Mouse (Mus musculus): Measurements from ENCODE around the gene Serpinf2. TPM values are rescaled to one million over a fixed set of nuclear protein-coding genes. Genes with fewer than 3 reads are reported as not detected.

Gene Serpinf2
- total RNA-seq, 2 experiments from 2014 or later: 0.38 to 0.52 TPM

- Histone ChIP-seq H3K27ac (peak overlapping the region; percentile 93), H3K4me3 (peak overlapping the region; percentile 67)
- DNase-seq (ENCODE audit: low spot score in 2 of 2): no peak
- TF ChIP-seq CTCF (conservative IDR thresholded peaks at IDR 0.05): no peak
These were observed 15.8 kb upstream of the Serpinf2 start for GRCm38 (mm10) chr11:75455041-75455736.

- TF ChIP-seq CTCF (conservative IDR thresholded peaks at IDR 0.05): peak; percentile 64
- peak; percentile 86 to 90 for DNase-seq (ENCODE audit: low spot score in 2 of 2)
- Histone ChIP-seq H3K4me3 (peak within 1 kb of the TSS; percentile 67), H3K27ac (peak within 1 kb of the TSS; percentile 93)
These were observed 14.9 kb upstream of the Serpinf2 start, which contains the start of gene Wdr81 for GRCm38 (mm10) chr11:75453991-75454930. Gene Wdr81 (minus strand): TSS chr11:75454717.

- Histone ChIP-seq H3K27ac (no peak overlapping the region), H3K4me3 (no peak overlapping the region)
These were observed 13.6 kb upstream of the Serpinf2 start for GRCm38 (mm10) chr11:75452812-75453557.

GRCm38 (mm10) chr11:75452081-75452480, 12.7 kb upstream of the Serpinf2 start:
- no peak overlapping the region for H3K4me3 ChIP-seq
- H3K27ac ChIP-seq: no peak overlapping the region
- DNase-seq (ENCODE audit: low spot score in 2 of 2): no peak
- TF ChIP-seq CTCF (conservative IDR thresholded peaks at IDR 0.05): no peak

More at GRCm38 (mm10) chr11:75452812-75453557, 13.6 kb upstream of the Serpinf2 start:
- TF ChIP-seq CTCF (conservative IDR thresholded peaks at IDR 0.05): no peak
- DNase-seq (ENCODE audit: low spot score in 2 of 2): no peak

DNA sequence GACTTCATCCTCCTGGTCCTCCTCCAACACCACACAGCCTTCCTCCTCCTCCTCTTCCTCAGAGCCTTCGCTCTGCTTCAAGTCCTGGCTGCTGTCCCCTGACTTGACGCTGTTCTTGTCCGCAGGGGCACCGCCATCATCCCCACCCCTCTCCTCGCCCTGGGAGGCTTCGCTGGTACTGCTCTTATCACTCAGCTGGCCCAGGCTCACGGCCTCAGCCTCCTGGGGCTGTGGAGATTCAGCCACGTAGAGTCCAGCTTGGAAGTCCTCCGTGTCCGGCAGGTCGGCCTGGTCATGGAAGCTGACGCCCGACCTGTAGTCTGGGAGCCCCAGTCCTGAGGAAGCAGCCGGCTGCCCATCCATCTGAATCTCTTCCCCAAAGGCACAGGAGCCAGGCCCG, 11.5 kb upstream of the Serpinf2 start:
- Histone ChIP-seq H3K27ac (no peak overlapping the region), H3K4me3 (peak overlapping the region; percentile 26; the same call in 1 of the 2 replicates)
- no peak for TF ChIP-seq CTCF (conservative IDR thresholded peaks at IDR 0.05)
- no peak for DNase-seq (ENCODE audit: low spot score in 2 of 2)

DNA sequence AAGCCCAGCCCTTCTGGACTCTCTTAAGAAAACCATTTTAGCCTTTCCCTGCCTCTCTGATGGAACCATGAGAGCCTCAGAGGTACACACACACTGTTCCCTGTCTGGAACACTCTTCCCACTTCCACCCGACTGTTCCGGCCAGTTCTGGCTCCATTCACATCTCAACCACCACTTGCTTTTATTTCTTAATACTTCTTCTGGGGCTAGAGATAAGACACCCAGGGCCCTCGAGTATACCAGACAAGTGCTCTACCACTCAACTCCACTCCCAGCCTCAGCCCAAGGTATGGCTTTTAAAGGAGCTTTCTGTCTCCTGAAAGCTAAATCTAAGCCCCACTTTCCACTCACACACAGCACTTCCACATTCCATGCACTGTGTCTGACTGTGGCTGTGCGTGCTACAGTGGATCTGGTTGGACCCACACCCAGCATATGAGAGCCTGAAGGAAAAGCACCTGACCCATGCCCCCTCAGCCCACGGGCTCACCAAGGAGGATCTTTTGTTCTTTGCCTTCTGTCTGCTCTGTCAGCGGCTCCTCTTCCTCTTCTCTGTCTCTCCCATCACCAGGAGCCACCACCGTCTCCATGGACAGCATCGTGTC, 11.0 kb upstream of the Serpinf2 start:
- no peak overlapping the region for H3K27ac ChIP-seq
- H3K4me3 ChIP-seq: peak overlapping the region; percentile 26; the same call in 1 of the 2 replicates
- DNase-seq (ENCODE audit: low spot score in 2 of 2): no peak
- TF ChIP-seq CTCF (conservative IDR thresholded peaks at IDR 0.05): no peak

- no peak for TF ChIP-seq CTCF (conservative IDR thresholded peaks at IDR 0.05)
- Histone ChIP-seq H3K4me3 (no peak overlapping the region), H3K27ac (no peak overlapping the region)
- DNase-seq (ENCODE audit: low spot score in 2 of 2): no peak
These were observed 10.3 kb upstream of the Serpinf2 start for GRCm38 (mm10) chr11:75449695-75450094.

GRCm38 (mm10) chr11:75448575-75448974, 9.2 kb upstream of the Serpinf2 start:
- no peak for TF ChIP-seq CTCF (conservative IDR thresholded peaks at IDR 0.05)
- Histone ChIP-seq H3K27ac (no peak overlapping the region), H3K4me3 (no peak overlapping the region)
- DNase-seq (ENCODE audit: low spot score in 2 of 2): no peak

DNA sequence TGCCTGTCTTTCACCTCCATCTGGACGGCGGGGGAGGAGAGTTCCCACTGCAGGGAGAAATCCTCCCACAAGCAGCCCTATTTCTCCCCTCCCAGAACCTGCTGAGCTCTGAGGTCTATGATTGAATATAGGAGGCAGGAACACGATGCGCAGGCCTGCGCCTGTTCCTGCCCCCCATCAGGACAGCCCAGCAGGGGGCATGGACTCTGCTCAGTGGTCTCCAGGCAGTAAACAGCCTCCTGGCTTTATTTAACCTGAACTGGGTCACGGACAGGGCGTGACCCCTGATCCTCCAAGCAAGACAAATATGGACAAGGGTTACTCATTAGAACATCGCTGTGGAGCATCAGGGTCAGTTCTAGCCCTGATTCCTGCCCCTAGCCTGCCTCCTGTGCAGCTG, 4.3 kb upstream of the Serpinf2 start:
- no peak for TF ChIP-seq CTCF (conservative IDR thresholded peaks at IDR 0.05)
- Histone ChIP-seq H3K4me3 (no peak overlapping the region), H3K27ac (peak overlapping the region; percentile 88)
- no peak for DNase-seq (ENCODE audit: low spot score in 2 of 2)

GRCm38 (mm10) chr11:75441601-75442000, 2.2 kb upstream of the Serpinf2 start:
- no peak for DNase-seq (ENCODE audit: low spot score in 2 of 2)
- TF ChIP-seq CTCF (conservative IDR thresholded peaks at IDR 0.05): no peak
- no peak overlapping the region for H3K4me3 ChIP-seq
- H3K27ac ChIP-seq: 0 out of 2 replicates have a peak overlapping the region, but pooled peaks have one; percentile 28

- Histone ChIP-seq H3K27ac (0 out of 2 replicates have a peak overlapping the region, but pooled peaks have one; percentile 28), H3K4me3 (no peak overlapping the region)
- no peak for DNase-seq (ENCODE audit: low spot score in 2 of 2)
- TF ChIP-seq CTCF (conservative IDR thresholded peaks at IDR 0.05): no peak
These were observed 1.6 kb upstream of the Serpinf2 start for GRCm38 (mm10) chr11:75441034-75441433.

DNA sequence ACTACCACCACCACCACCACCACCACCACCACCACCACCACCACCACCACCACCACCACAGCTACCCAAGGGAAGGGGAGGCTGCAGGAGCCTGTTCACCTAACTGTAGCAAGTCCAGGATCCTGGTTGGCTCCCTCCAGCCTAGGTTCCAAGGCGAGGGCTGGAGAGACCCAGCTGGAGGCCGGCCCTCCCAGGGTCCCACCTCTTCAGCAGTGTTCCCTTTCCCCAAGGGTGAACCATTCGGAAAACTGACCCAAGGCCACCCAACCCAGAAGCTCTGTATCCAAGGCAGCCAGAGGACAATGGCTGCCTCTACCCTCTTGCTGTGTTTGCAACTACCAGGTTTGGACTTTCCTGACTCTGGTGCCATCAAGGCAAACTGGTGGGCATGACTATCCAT, 560 bp upstream of the Serpinf2 start:
- TF ChIP-seq CTCF (conservative IDR thresholded peaks at IDR 0.05): no peak
- DNase-seq (ENCODE audit: low spot score in 2 of 2): no peak
- no peak overlapping the region for H3K4me3 ChIP-seq
- H3K27ac ChIP-seq: no peak overlapping the region

Measured in layer of hippocampus, adult 2 months (tissue).